Mouse (Mus musculus) embryo, embryonic 10.5 days (tissue): ENCODE data around the gene Pml.

Source experiments
- DNase-seq: peaks from one replicate; pipeline ENCODE4 v3.0.0-alpha.2; 2015; ENCODE audit warnings: low spot score

Pml gene

GRCm38 (mm10) chr9:58249592-58250192 is at the start of gene Pml:
Gene Pml (minus strand): TSS chr9:58249786.
- DNase-seq: peak; percentile 80

DNA sequence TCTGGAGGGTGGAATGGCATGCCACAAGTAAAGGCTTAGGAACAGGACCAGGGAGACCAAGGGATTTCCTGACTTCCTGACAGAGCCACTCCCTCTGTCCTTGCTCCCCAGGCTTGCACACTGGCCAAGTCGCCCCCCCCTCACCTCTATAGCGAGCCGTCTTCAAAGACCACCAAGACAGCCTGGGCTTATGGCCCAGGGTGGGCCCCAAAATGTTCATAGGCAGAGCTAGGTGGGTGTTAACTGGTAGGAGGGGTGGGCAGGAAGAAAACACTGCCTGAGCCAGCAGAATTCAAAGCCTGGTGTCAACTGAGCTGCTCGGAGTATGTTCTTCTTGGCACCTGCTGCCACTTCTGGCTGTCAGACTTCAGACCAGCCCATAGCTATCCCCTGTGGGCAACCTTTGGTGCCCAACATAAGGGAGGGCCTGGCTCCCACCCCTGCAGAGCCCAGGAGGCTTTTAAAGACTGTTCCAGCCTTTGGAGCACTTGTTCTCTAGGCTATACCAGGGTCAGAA is 48.4 kb upstream of the Pml start:
- no peak for DNase-seq

DNA sequence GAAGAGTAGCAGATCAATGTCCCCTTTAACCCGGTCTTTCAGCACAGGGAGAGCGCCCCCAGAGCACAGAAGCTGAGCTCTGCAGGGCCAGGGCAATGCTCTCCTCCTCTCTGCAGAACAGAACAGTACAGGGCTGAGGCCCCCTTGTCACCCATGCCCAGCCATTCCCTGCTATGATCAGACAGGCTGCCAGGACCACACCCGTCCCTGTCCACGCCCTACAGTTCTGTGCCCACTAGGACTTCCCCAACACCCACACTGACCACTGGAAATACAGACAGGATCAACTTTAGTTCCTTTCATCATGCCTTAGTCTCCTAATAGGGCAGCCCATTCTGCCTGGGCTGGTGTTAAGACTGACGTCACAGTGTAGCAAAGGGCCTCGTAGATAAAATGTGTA is 47.5 kb upstream of the Pml start:
- no peak for DNase-seq

DNA sequence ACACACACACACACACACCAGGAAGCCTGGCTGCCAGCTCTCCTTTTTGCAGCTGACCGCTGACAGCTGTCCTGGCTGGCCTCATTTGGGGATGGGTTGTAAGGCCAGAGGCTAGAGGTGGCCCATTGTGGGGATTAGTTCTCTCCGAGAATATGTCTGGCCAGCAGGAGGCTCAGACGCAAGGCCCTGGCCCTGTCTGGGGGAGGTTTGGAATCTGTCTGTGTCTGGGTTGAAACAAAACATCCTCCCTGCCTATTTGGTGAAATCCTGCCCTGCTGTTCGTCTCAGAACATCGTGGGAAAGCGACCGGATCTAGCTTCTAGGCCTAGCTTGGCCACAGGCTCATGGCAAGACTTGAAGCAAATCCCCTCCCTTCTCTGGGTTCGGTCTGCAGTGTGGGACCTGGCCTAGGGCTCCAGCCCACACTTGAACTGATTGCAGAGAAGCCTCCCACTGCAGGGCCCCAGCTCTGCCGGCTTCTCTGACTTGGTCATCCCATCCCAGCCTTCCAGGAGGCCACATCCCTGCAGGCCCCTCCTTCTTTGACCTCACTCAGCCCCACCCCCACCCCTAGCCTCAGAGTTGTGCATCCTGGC is 46.3 kb upstream of the Pml start:
- DNase-seq: peak; percentile 66

DNA sequence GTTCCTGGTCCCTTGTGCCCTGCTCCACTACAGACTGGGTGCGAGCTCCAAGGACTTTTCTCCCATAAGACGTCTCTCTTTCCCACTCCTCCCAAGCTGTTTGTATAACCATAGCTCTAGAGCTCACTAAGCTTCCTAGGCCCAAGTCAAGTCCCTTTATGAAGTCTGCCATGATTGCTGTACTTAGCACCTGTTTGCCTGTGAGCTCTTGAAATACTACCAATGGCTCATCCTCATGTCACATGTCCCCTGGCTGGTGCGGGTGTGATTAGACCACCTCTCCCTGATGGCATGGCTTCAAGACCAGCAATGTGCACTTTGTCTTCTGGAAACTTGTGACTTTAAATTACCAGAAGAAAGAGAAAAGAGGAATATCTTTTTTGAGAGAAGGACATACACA is 45.8 kb upstream of the Pml start:
- no peak for DNase-seq

- DNase-seq: no peak
These were observed 44.9 kb upstream of the Pml start for GRCm38 (mm10) chr9:58294527-58294926.

DNA sequence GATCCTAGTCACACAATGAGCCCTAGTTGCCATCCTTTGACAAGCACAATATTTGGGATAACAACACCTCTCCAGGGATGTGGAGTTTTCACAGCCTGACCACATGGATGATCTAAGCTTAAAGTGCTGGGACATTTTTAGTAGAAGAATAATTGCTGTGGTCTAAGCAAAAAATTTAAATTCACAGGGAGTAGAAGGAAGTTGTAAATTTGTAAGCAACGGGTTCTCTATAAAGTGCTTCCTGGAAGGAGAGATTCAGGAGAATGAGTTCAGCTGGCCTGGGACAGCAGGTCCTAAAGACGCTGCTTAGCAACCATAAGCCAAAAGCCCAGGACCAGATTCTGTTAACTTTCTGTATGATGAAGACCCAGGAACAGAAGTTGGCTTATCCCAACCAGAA is 40.3 kb upstream of the Pml start:
- DNase-seq: no peak

DNA sequence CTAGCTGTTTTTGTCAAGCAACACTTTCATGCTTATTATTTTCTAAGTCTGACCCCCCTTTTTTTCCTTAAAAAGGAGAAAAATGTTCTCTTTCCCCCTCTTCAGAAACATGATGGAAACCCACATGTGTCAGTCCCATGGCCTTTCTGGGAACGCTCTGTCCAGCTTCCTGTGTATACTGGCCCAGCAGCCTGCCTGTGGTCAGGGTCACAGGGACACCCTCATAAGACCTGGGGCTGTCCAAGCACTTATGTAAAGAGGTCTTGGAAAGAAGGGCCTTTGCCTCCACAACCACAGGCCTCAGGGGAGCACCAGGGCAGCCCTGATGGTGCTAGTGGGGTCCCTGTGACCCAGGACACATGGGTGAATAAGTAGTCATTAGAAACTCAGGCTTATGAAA is 39.5 kb upstream of the Pml start:
- DNase-seq: no peak

DNA sequence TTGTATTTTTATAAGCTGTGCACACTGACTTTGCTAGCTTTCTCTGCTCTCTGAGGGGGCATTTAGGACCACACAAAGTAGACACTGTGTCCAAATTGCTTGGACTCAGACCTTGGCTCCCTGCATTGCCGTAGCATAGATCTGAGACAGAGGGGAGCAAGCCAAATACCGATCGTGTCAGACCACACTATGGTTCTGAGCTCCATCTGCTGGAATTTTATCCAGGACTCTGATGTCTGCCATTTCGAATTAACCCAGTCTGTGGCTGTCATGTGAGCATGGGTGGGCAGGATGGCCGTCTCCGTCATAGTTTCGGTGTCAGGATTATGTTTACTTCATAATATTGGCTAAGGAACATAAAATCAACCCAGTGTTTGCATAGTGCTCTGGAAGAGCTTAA is 33.8 kb upstream of the Pml start:
- no peak for DNase-seq

DNA sequence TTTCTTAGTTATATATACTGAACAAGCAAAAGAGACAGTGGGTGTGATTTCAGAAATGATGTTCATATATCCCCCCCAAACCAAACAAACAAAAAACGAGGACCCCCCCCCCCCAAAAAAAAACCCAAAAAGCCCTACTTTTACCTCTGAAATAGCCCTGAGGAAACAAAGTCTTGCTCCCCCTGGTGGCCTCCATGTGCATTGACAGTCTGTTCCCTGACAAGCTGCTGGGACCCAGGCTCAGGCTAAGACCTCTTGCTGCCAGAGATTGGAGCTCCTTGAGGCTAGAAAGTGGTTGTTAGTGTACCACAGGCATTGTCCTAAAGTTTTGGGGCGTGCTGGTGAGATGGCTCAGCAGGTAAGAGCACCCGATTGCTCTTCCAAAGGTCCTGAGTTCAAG is 32.0 kb upstream of the Pml start:
- peak; percentile 71 for DNase-seq

DNA sequence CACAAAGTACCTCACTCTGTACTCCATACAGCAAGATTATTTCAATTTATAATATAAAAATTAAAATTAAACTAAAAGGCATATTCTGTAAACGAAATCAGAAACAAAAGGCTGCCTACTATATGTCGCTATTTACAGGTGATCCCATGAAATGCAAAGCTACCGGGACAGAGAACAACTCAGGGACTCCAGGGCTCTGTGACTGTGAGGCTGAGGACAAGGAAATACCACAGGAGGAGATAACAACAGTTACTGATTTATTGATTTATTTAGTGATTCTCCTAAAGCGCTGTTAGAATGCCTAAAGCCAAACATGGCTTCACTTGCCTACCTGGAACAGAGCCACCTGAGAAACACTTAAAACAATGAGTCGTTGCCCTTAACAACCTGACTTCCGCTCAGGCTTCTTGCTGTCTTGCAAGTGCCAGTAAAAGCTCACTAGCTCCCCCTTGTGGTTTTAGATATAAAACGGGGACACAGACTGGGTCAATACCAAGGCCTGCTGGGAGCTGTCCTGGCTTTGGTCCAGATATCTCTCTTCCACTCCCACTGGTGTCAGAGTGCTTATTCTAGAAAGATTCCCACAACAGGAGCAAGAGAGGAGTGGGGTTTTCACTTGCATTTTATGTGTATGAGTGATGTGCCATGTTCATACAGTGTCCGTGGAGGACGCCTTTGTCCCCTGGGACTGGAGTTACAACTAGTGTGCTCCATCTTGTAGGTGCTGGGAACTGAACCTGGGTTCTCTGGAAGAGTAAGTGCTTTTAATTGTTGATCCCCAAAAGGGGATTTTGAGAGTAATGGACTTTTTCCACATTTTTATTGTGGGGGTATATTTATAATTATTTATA is 30.9 kb upstream of the Pml start:
- DNase-seq: peak; percentile 95

GRCm38 (mm10) chr9:58279780-58280179 is 30.2 kb upstream of the Pml start:
- no peak for DNase-seq

GRCm38 (mm10) chr9:58278821-58279723 is 29.5 kb upstream of the Pml start:
- no peak for DNase-seq

DNA sequence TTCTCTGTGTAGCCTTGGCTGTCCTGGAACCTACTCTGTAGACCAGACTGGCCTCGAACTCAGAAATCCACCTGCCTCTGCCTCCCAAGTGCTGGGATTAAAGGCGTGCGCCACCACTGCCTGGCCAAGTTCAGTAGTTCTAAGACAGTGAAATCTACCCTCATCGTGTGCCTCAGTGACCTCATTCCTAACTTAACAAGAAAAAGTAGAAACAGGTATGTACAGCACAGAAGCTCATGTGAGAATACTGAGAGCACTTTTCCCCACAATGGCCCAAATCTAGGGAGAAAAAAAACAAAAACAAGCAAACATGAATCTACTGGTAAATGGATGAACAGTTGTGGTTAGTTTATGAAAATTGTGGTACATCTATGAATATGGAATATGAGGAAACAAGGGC is 28.7 kb upstream of the Pml start:
- no peak for DNase-seq

DNA sequence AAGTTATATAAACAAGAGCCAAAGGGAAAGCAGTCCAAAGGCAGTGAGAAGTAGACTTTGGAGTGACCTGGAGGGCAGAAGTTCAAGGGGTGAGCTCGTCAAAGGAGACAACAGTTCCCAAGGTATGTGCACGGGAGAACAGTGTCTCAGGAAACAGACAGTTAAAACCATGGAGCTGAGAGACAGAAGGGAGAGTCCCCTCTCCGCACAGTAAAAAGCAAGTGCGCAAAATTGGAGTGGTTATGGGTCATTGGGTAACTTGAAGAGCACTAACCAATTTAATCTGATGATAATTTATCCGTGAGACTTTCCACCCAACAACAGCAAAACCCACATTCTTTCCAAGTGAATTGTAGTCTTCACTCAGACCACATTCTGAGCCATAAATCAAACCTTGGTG is 26.8 kb upstream of the Pml start:
- DNase-seq: no peak

- DNase-seq: no peak
These were observed 26.2 kb upstream of the Pml start for GRCm38 (mm10) chr9:58275797-58276196.

DNA sequence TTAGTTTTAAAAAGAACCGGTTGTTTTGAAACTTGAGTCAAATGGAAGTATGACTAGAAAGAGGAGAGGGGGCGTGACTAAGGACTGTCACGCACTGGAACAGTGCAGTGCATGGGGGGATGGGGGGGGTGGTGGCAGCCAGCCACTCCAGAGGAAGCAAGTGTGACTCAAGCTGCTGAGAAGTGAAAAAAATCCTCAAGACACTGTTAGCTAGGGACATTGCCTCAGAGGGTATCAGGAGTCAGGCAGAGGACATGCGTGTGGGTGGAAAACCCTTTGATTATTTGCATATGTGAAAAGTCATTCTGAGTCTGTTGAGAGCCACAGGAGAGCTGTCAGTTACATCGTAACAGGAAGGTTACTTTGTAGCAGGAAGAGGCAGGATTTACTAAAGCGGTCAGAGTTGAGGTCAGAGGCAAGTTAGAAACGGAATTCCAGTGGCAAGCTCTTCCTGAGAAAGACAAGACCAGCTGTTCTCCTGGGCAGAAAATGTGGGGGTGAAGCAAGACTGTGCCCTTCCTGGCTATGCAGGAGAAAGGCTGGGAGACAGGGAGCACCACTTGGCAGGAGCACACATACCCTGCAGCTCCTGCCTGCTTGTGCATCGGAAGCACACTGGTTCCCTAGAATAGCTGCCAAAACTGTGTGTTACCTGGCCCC is 25.7 kb upstream of the Pml start:
- DNase-seq: peak; percentile 49

GRCm38 (mm10) chr9:58274626-58275025 is 25.0 kb upstream of the Pml start:
- no peak for DNase-seq

DNA sequence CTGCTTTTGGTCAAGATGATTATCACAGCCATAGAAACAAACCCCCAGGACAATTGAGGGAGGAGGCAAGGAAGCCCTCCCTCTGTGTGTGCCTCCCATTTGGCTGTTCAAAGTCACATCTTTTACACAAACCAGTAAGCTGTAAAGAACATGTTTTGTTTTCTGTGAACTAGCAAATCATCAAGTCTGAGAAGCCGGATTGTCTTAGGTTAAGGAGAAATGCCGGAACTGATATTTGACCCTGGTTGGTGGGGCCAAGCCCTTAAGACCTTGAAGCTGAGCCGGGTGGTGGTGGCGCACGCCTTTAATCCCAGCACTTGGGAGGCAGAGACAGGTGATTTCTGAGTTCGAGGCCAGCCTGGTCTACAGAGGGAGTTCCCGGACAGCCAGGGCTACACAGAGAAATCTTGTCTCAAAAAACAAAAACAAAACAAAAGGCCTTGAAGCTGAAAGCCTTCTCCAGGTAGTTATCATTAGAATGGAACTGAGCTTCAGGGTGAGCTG is 24.6 kb upstream of the Pml start:
- DNase-seq: no peak

- no peak for DNase-seq
These were observed 23.3 kb upstream of the Pml start for GRCm38 (mm10) chr9:58272855-58273254.

DNA sequence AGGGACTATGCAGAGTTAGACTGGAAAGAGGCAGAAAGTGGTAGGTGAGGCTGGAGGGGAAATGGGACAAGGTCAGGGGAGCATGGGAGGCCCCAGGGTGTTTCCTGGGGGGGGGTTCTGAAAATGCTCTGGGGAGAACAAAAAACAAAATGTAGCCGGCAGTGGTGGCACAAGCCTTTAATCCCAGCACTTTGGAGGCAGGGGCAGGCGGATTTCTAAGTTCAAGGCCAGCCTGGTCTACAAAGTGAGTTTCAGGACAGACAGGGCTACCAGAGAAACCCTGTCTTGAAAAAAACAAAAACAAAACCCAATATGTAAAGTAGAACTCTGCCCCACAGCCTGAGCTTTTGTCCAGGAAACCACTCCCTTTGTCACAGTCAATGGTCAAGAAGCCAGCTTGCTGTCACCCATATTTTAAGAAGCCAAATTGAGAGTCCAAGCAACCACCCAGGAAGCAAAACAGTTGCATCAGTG is 22.5 kb upstream of the Pml start:
- DNase-seq: no peak
